Mouse (Mus musculus) liver, adult 2 months (tissue): Measurements from ENCODE around the gene Tmem41a. TPM values are rescaled to one million over a fixed set of nuclear protein-coding genes. Genes with fewer than 3 reads are reported as not detected.
A peak's percentile ranks its signal among the peaks of the same experiment; 100 is the strongest.
"Not testable (repeated sequence)": the region's sequence is repeated elsewhere in the genome, so short reads cannot be mapped to it uniquely, and the experiment has no call there.

Source experiments
- DNase-seq: peaks from one replicate; pipeline ENCODE4 v3.0.0-alpha.2; 2011; ENCODE audit warnings: low read depth, low spot score; ENCODE audit errors: extremely low read depth
- H3K27ac ChIP-seq: fragments of 200-500 bp; replicated peaks from 2 replicates; pipeline ENCODE4 v1.5.1; 2012; ENCODE audit warnings: low read depth, mild to moderate bottlenecking, control low read depth, inconsistent platforms, low read length; ENCODE audit not compliant: insufficient read depth
- H3K27me3 ChIP-seq: fragments of 200-500 bp; 2 replicates; pipeline ENCODE4 v1.6.1; 2012; ENCODE audit warnings: mild to moderate bottlenecking, moderate library complexity, low read length, inconsistent platforms; ENCODE audit not compliant: control insufficient read depth, insufficient read depth
- H3K36me3 ChIP-seq: fragments of 200-500 bp; 2 replicates; pipeline ENCODE4 v1.6.1; 2012; ENCODE audit warnings: low read length, inconsistent platforms; ENCODE audit not compliant: control insufficient read depth, insufficient read depth
- H3K4me1 ChIP-seq: fragments of 200-500 bp; 2 replicates; pipeline ENCODE4 v1.6.1; 2011; ENCODE audit warnings: low read length; ENCODE audit not compliant: control insufficient read depth, insufficient read depth
- H3K4me3 ChIP-seq: fragments of 200-500 bp; 2 replicates; pipeline ENCODE4 v1.5.1; 2011; ENCODE audit warnings: low read depth, mild to moderate bottlenecking, control low read depth, low read length, moderate library complexity; ENCODE audit not compliant: insufficient read depth
- H3K79me2 ChIP-seq: fragments of 200-500 bp; 2 replicates; pipeline ENCODE4 v1.6.1; 2012; ENCODE audit warnings: inconsistent platforms, mild to moderate bottlenecking, low read length, moderate library complexity; ENCODE audit not compliant: control insufficient read depth, insufficient read depth
- H3K9ac ChIP-seq: fragments of 200-500 bp; 2 replicates; pipeline ENCODE4 v1.6.1; 2012; ENCODE audit warnings: low read depth, mild to moderate bottlenecking, control low read depth, inconsistent platforms, low read length
- CTCF ChIP-seq: fragments of 200-500 bp; IDR thresholded peaks from 2 replicates; pipeline ENCODE4 v1.5.1; 2011; ENCODE audit warnings: low read depth, low read length, control low read depth
- POLR2A ChIP-seq: fragments of 200-500 bp; IDR thresholded peaks from 2 replicates; pipeline ENCODE4 v1.6.1; 2011; ENCODE audit warnings: low read length, control low read depth; ENCODE audit not compliant: insufficient read depth; ENCODE audit errors: extremely low read depth
- WGBS: fragments of 180-500 bp; shearing (Covaris S2); methylation state at CpG from one replicate; pipeline ENCODE4 v1.1.7; 2018; 5-methylcytosine and 5-hydroxymethylcytosine counted together
- polyA plus RNA-seq: library from polyadenylated mRNA; depleted of rRNA; stranded (reverse); fragments of >200 nt; gene quantifications from 2 replicates; pipeline ENCODE4 v1.2.3, GENCODE M21; 2012
- total RNA-seq: library from RNA; depleted of rRNA; stranded (reverse); fragments of >200 nt; gene quantifications from 2 replicates; pipeline ENCODE4 v1.2.3, GENCODE M21; 2014

The Tmem41a gene
- total and polyA plus RNA-seq, 2 experiments, result 4.3 to 8.2 TPM

- Histone ChIP-seq H3K4me1 (no peaks in the 10 kb centered on the region), H3K4me3 (no peak overlapping the region), H3K79me2 (no peaks in the 10 kb centered on the region), H3K9ac (no peak overlapping the region), H3K27me3 (no peaks in the 10 kb centered on the region), H3K27ac (no peak overlapping the region), H3K36me3 (peaks cover 64% of the 10 kb centered on the region)
- WGBS, result 93% methylated on average over 7 of the region's 7 CpGs
- no peak for TF ChIP-seq CTCF
- no peak for TF ChIP-seq POLR2A
- no peak for DNase-seq
Observed at GRCm38 (mm10) chr16:21916681-21917080, 30.7 kb downstream of the Tmem41a start.

- TF ChIP-seq POLR2A (no peak), CTCF (no peak)
- H3K27me3 ChIP-seq, result no peaks in the 10 kb centered on the region
- WGBS, result 86% methylated on average over 6 of the region's 6 CpGs
- no peaks in the 10 kb centered on the region for H3K79me2 ChIP-seq
- no peaks in the 10 kb centered on the region for H3K4me1 ChIP-seq
- DNase-seq, result peak; percentile 19
- H3K4me3 ChIP-seq, result no peak overlapping the region
- H3K9ac ChIP-seq, result no peak overlapping the region
- no peak overlapping the region for H3K27ac ChIP-seq
- H3K36me3 ChIP-seq, result peaks cover 67% of the 10 kb centered on the region
Observed at GRCm38 (mm10) chr16:21913347-21913746, 34.0 kb downstream of the Tmem41a start.

- H3K27me3 ChIP-seq, H3K4me3 ChIP-seq, H3K79me2 ChIP-seq, DNase-seq, H3K4me1 ChIP-seq, H3K9ac ChIP-seq, H3K27ac ChIP-seq: not testable (repeated sequence)
- H3K36me3 ChIP-seq, result peaks cover 59% of the 10 kb centered on the region
- WGBS, result 81% methylated on average over 7 of the region's 8 CpGs
Observed at GRCm38 (mm10) chr16:21908906-21909305, 38.4 kb downstream of the Tmem41a start.

GRCm38 (mm10) chr16:21906902-21907301 is 40.5 kb downstream of the Tmem41a start:
- Histone ChIP-seq H3K4me3 (no peak overlapping the region), H3K36me3 (peaks cover 48% of the 10 kb centered on the region), H3K27ac (no peak overlapping the region), H3K4me1 (no peaks in the 10 kb centered on the region), H3K9ac (no peak overlapping the region), H3K79me2 (no peaks in the 10 kb centered on the region), H3K27me3 (no peaks in the 10 kb centered on the region)
- no peak for DNase-seq
- TF ChIP-seq POLR2A (no peak), CTCF (no peak)
- 98% methylated on average over 6 of the region's 6 CpGs for WGBS

- H3K27ac ChIP-seq, result no peak overlapping the region
- no peaks in the 10 kb centered on the region for H3K79me2 ChIP-seq
- DNase-seq, result no peak
- H3K4me3 ChIP-seq, result no peak overlapping the region
- WGBS, result 91% methylated on average over 7 of the region's 7 CpGs
- no peak overlapping the region for H3K9ac ChIP-seq
- H3K4me1 ChIP-seq, result no peaks in the 10 kb centered on the region
- no peak for TF ChIP-seq CTCF
- H3K36me3 ChIP-seq, result peaks cover 43% of the 10 kb centered on the region
- no peaks in the 10 kb centered on the region for H3K27me3 ChIP-seq
Observed at GRCm38 (mm10) chr16:21905996-21906395, 41.4 kb downstream of the Tmem41a start.

- H3K79me2 ChIP-seq, result no peaks in the 10 kb centered on the region
- no peak overlapping the region for H3K4me3 ChIP-seq
- WGBS, result 87% methylated on average over 10 of the region's 10 CpGs
- peaks cover 42% of the 10 kb centered on the region for H3K36me3 ChIP-seq
- no peaks in the 10 kb centered on the region for H3K27me3 ChIP-seq
- H3K4me1 ChIP-seq, result no peaks in the 10 kb centered on the region
- H3K9ac ChIP-seq, result no peak overlapping the region
- DNase-seq, result no peak
- no peak overlapping the region for H3K27ac ChIP-seq
- TF ChIP-seq POLR2A (no peak), CTCF (no peak)
Observed at GRCm38 (mm10) chr16:21904636-21905035, 42.7 kb downstream of the Tmem41a start.
